Mouse (Mus musculus): ENCODE measurements at regions not wholly inside any gene's neighbourhood (a gene's known extent, or its start where the extent isn't known, plus 50 kb on each side); places are given as distances from the start of the nearest gene placed in this dataset.

DNA sequence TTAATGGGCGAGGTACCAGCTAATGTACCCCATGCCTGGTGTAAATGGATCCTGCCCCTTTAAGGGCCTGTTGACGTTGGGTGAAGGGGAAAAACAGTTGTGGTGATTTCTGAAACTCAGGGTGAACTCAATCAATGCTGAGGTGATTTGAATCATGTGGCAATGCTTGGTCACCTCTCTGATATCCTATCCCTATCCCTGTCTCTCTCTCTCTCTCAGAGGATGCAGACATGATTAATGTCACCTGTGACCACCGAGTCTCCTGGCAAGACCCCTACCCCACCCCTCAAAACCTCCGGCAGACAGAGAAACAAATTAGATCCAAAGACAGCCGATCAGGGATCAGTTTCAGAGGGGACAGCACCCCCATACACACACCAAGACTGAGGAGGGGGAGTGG is 54.8 kb upstream of the Tbx3 start:
- DNase-seq (ENCODE audit: low spot score in 2 of 2), result no peak

DNA sequence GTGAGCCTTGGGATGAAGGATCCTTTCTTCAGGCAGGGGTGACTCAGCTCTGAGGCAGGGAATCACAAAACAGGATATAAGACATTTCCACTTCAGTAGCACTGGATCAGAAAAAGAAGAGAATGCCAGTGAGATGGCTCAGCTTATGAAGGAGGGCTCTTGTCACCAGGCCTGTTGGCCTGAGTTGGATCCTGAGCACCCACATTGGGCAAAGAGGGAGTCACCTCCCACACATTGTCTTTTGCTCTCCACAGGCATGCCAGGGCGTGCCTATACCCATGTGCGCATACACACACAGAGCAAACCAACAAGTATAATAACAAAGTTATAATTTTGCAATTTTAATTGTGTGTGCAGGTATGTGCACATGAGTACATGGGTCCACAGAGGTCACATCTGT is 52.6 kb upstream of the Tbx3 start:
- no peak for DNase-seq (ENCODE audit: low spot score in 2 of 2)

GRCm38 (mm10) chr5:119619906-119620305 is 50.6 kb upstream of the Tbx3 start:
- DNase-seq (ENCODE audit: low spot score in 2 of 2), result no peak

Data from natural killer cell, adult 2 months (primary cell).